Mouse (Mus musculus): Measurements from ENCODE around the gene Rcc2.

- TF ChIP-seq CTCF (IDR thresholded peaks at IDR 0.05) (peak; percentile 75), EP300 (IDR thresholded peaks at IDR 0.05) (no peak)
Measured at GRCm38 (mm10) chr4:140723801-140724200, 23.5 kb downstream of the Rcc2 start.
